Mouse (Mus musculus): ENCODE results near the gene Ptcd1. TPM values are rescaled to one million over a fixed set of nuclear protein-coding genes. Genes with fewer than 3 reads are reported as not detected.

Ptcd1 gene
- polyA plus RNA-seq, 1 experiment from 2014 or later, result 22.4 TPM

- peak within 1 kb of the TSS; percentile 93 for H3K4me3 ChIP-seq
- peaks cover 6% of the 10 kb centered on the region; the same call in 1 of the 2 replicates for H3K36me3 ChIP-seq
- no peaks in the 10 kb centered on the region for H3K9me3 ChIP-seq
- peak; percentile 21 for ATAC-seq (ENCODE audit: low FRiP score, low read depth)
- 2% methylated on average over 37 of the region's 37 CpGs for WGBS
- peak within 1 kb of the TSS; percentile 78 for H3K9ac ChIP-seq
- H3K27ac ChIP-seq (replicated peaks), result peak within 1 kb of the TSS; percentile 76
- H3K4me1 ChIP-seq (replicated peaks), result peaks cover 30% of the 10 kb centered on the region
- H3K4me2 ChIP-seq, result peak within 1 kb of the TSS; percentile 99
- no peaks in the 10 kb centered on the region for H3K27me3 ChIP-seq
These were observed 34.5 kb upstream of the Ptcd1 start, which contains the start of gene Zkscan14 for GRCm38 (mm10) chr5:145201321-145201991. Gene Zkscan14 (minus strand): TSS chr5:145201868.

GRCm38 (mm10) chr5:145200387-145200786 is 33.5 kb upstream of the Ptcd1 start:
- H3K9me3 ChIP-seq, result no peaks in the 10 kb centered on the region
- ATAC-seq (ENCODE audit: low FRiP score, low read depth), result no peak
- H3K27ac ChIP-seq (replicated peaks), result no peak overlapping the region
- H3K4me2 ChIP-seq, result peak overlapping the region; percentile 99
- WGBS, result 84% methylated on average over 7 of the region's 7 CpGs
- H3K4me1 ChIP-seq (replicated peaks), result peaks cover 23% of the 10 kb centered on the region
- H3K4me3 ChIP-seq, result peak overlapping the region; percentile 93; the same call in 1 of the 2 replicates
- H3K9ac ChIP-seq, result no peak overlapping the region
- H3K27me3 ChIP-seq, result no peaks in the 10 kb centered on the region
- peaks cover 14% of the 10 kb centered on the region for H3K36me3 ChIP-seq

GRCm38 (mm10) chr5:145191962-145192361 is 25.1 kb upstream of the Ptcd1 start, which contains the start of gene Atp5j2:
Gene Atp5j2 (minus strand): TSS chr5:145192062.
- 89% methylated on average over 2 of the region's 2 CpGs for WGBS
- Histone ChIP-seq H3K36me3 (peaks cover 34% of the 10 kb centered on the region), H3K4me3 (peak within 1 kb of the TSS; percentile 82), H3K4me2 (peak within 1 kb of the TSS; percentile 77), H3K27ac (replicated peaks) (peak within 1 kb of the TSS; percentile 89), H3K27me3 (no peaks in the 10 kb centered on the region), H3K9me3 (no peaks in the 10 kb centered on the region), H3K9ac (peak within 1 kb of the TSS; percentile 91), H3K4me1 (replicated peaks) (peaks cover 28% of the 10 kb centered on the region)
- ATAC-seq (ENCODE audit: low FRiP score, low read depth), result peak; percentile 1; the same call in 1 of the 2 replicates

- H3K36me3 ChIP-seq, result peaks cover 42% of the 10 kb centered on the region
- H3K9me3 ChIP-seq, result no peaks in the 10 kb centered on the region
- H3K27me3 ChIP-seq, result no peaks in the 10 kb centered on the region
- H3K9ac ChIP-seq, result peak overlapping the region; percentile 91
- peak overlapping the region; percentile 77 for H3K4me2 ChIP-seq
- H3K4me3 ChIP-seq, result peak overlapping the region; percentile 82
- peaks cover 28% of the 10 kb centered on the region for H3K4me1 ChIP-seq (replicated peaks)
- peak; percentile 92 for ATAC-seq (ENCODE audit: low FRiP score, low read depth)
- peak overlapping the region; percentile 89 for H3K27ac ChIP-seq (replicated peaks)
- 1% methylated on average over 41 of the region's 41 CpGs for WGBS
These were observed 24.2 kb upstream of the Ptcd1 start for GRCm38 (mm10) chr5:145190875-145191798.

- Histone ChIP-seq H3K4me3 (peak overlapping the region; percentile 82), H3K4me1 (replicated peaks) (peaks cover 28% of the 10 kb centered on the region), H3K36me3 (peaks cover 42% of the 10 kb centered on the region), H3K9ac (peak overlapping the region; percentile 91), H3K27me3 (no peaks in the 10 kb centered on the region), H3K27ac (replicated peaks) (peak overlapping the region; percentile 89), H3K9me3 (no peaks in the 10 kb centered on the region), H3K4me2 (peak overlapping the region; percentile 77)
- ATAC-seq (ENCODE audit: low FRiP score, low read depth), result no peak
- 57% methylated on average over 5 of the region's 5 CpGs for WGBS
These were observed 23.5 kb upstream of the Ptcd1 start for GRCm38 (mm10) chr5:145190373-145190772.

- no peak overlapping the region for H3K9ac ChIP-seq
- 0 out of 2 replicates have a peak overlapping the region, but pooled peaks have one; percentile 77 for H3K4me2 ChIP-seq
- H3K9me3 ChIP-seq, result no peaks in the 10 kb centered on the region
- WGBS, result 98% methylated on average over 6 of the region's 6 CpGs
- ATAC-seq (ENCODE audit: low FRiP score, low read depth), result no peak
- no peak overlapping the region for H3K4me3 ChIP-seq
- no peak overlapping the region for H3K27ac ChIP-seq (replicated peaks)
- no peaks in the 10 kb centered on the region for H3K27me3 ChIP-seq
- peaks cover 28% of the 10 kb centered on the region for H3K4me1 ChIP-seq (replicated peaks)
- H3K36me3 ChIP-seq, result peaks cover 41% of the 10 kb centered on the region
These were observed 22.5 kb upstream of the Ptcd1 start for GRCm38 (mm10) chr5:145189416-145189815.

GRCm38 (mm10) chr5:145185244-145185643 is 18.3 kb upstream of the Ptcd1 start:
- H3K9me3 ChIP-seq, result no peaks in the 10 kb centered on the region
- ATAC-seq (ENCODE audit: low FRiP score, low read depth), result no peak
- no peak overlapping the region for H3K27ac ChIP-seq (replicated peaks)
- WGBS, result 87% methylated on average over 2 of the region's 2 CpGs
- H3K9ac ChIP-seq, result no peak overlapping the region
- H3K4me2 ChIP-seq, result no peak overlapping the region
- H3K4me3 ChIP-seq, result no peak overlapping the region
- H3K27me3 ChIP-seq, result no peaks in the 10 kb centered on the region
- H3K4me1 ChIP-seq (replicated peaks), result peaks cover 16% of the 10 kb centered on the region
- peaks cover 67% of the 10 kb centered on the region for H3K36me3 ChIP-seq

GRCm38 (mm10) chr5:145178461-145178980 is 11.6 kb upstream of the Ptcd1 start:
- no peaks in the 10 kb centered on the region for H3K27me3 ChIP-seq
- ATAC-seq (ENCODE audit: low FRiP score, low read depth), result no peak
- no peak overlapping the region for H3K27ac ChIP-seq (replicated peaks)
- no peaks in the 10 kb centered on the region for H3K4me1 ChIP-seq (replicated peaks)
- no peak overlapping the region for H3K4me3 ChIP-seq
- no peak overlapping the region for H3K9ac ChIP-seq
- WGBS, result 89% methylated on average over 18 of the region's 18 CpGs
- H3K9me3 ChIP-seq, result no peaks in the 10 kb centered on the region
- no peak overlapping the region for H3K4me2 ChIP-seq
- H3K36me3 ChIP-seq, result peaks cover 91% of the 10 kb centered on the region

GRCm38 (mm10) chr5:145167306-145167661 is 376 bp upstream of the Ptcd1 start:
- peak overlapping the region; percentile 92 for H3K4me3 ChIP-seq
- peaks cover 25% of the 10 kb centered on the region for H3K36me3 ChIP-seq
- WGBS, result 0% methylated on average over 26 of the region's 28 CpGs
- peak overlapping the region; percentile 82 for H3K27ac ChIP-seq (replicated peaks)
- peak; percentile 76 for ATAC-seq (ENCODE audit: low FRiP score, low read depth)
- H3K4me2 ChIP-seq, result peak overlapping the region; percentile 94
- peaks cover 25% of the 10 kb centered on the region for H3K4me1 ChIP-seq (replicated peaks)
- H3K9me3 ChIP-seq, result no peaks in the 10 kb centered on the region
- no peaks in the 10 kb centered on the region for H3K27me3 ChIP-seq
- peak overlapping the region; percentile 96 for H3K9ac ChIP-seq

GRCm38 (mm10) chr5:145165184-145165583 is 1.7 kb downstream of the Ptcd1 start:
- no peak for ATAC-seq (ENCODE audit: low FRiP score, low read depth)
- Histone ChIP-seq H3K9ac (no peak overlapping the region), H3K36me3 (peaks cover 25% of the 10 kb centered on the region), H3K4me3 (no peak overlapping the region), H3K27me3 (no peaks in the 10 kb centered on the region), H3K27ac (replicated peaks) (no peak overlapping the region), H3K9me3 (no peaks in the 10 kb centered on the region), H3K4me1 (replicated peaks) (peaks cover 25% of the 10 kb centered on the region), H3K4me2 (no peak overlapping the region)
- WGBS, result 89% methylated on average over 15 of the region's 15 CpGs

- H3K27ac ChIP-seq (replicated peaks), result no peak overlapping the region
- H3K27me3 ChIP-seq, result no peaks in the 10 kb centered on the region
- H3K4me3 ChIP-seq, result no peak overlapping the region
- 72% methylated on average over 3 of the region's 3 CpGs for WGBS
- no peak for ATAC-seq (ENCODE audit: low FRiP score, low read depth)
- no peaks in the 10 kb centered on the region for H3K9me3 ChIP-seq
- peaks cover 27% of the 10 kb centered on the region for H3K36me3 ChIP-seq
- no peak overlapping the region for H3K4me2 ChIP-seq
- peaks cover 25% of the 10 kb centered on the region for H3K4me1 ChIP-seq (replicated peaks)
- H3K9ac ChIP-seq, result no peak overlapping the region
These were observed 2.2 kb downstream of the Ptcd1 start for GRCm38 (mm10) chr5:145164710-145165109.

GRCm38 (mm10) chr5:145161361-145161760 is 5.5 kb downstream of the Ptcd1 start:
- no peaks in the 10 kb centered on the region for H3K9me3 ChIP-seq
- H3K36me3 ChIP-seq, result peaks cover 55% of the 10 kb centered on the region
- no peak overlapping the region for H3K4me2 ChIP-seq
- peaks cover 8% of the 10 kb centered on the region for H3K4me1 ChIP-seq (replicated peaks)
- ATAC-seq (ENCODE audit: low FRiP score, low read depth), result no peak
- 96% methylated on average over 14 of the region's 14 CpGs for WGBS
- no peak overlapping the region for H3K4me3 ChIP-seq
- no peaks in the 10 kb centered on the region for H3K27me3 ChIP-seq
- no peak overlapping the region for H3K27ac ChIP-seq (replicated peaks)
- H3K9ac ChIP-seq, result no peak overlapping the region

Data from hindbrain, embryonic 15.5 days (tissue).